13 mouse cellular contexts compared by ENCODE assay signal in genomic region chr14:120968723-120969122, GRCm38 (mm10).
"Had no signal": no experiment of that assay in that cellular context is flagged by ENCODE, and none has a peak within 500 bp of the region (broad histone marks: within the 10 kb centered on the region; RNA-seq: fewer than 3 reads in every experiment).

No protein-coding gene starts in this region.

- H3K4me3 ChIP-seq: limb, embryonic 15.5 days; liver, embryonic 13.5 days; lung, embryonic 15.5 days; midbrain, embryonic 13.5 days had no signal

- H3K9ac ChIP-seq: limb, embryonic 15.5 days; liver, embryonic 13.5 days; liver, postnatal 0 days; lung, embryonic 15.5 days; midbrain, embryonic 13.5 days had no signal

- H3K4me2 ChIP-seq: limb, embryonic 15.5 days; liver, embryonic 13.5 days; lung, embryonic 15.5 days; midbrain, embryonic 13.5 days had no signal

- H3K36me3 ChIP-seq: limb, embryonic 15.5 days; liver, embryonic 13.5 days; lung, embryonic 15.5 days; midbrain, embryonic 13.5 days had no signal

- H3K27ac ChIP-seq: kidney, postnatal 0 days; limb, embryonic 15.5 days; liver, embryonic 13.5 days; lung, embryonic 15.5 days; midbrain, embryonic 13.5 days; stomach, postnatal 0 days had no signal

- H3K9me3 ChIP-seq: limb, embryonic 15.5 days; liver, embryonic 13.5 days; lung, embryonic 15.5 days; midbrain, embryonic 13.5 days had no signal

- H3K4me1 ChIP-seq: limb, embryonic 15.5 days; liver, embryonic 13.5 days; lung, embryonic 15.5 days; midbrain, embryonic 13.5 days had no signal

- ATAC-seq: liver, postnatal 0 days; midbrain, embryonic 13.5 days had no signal

- DNase-seq: kidney, adult 9 months; kidney, postnatal 36 days; layer of hippocampus, adult 9-11 months; layer of hippocampus, postnatal 36 days; liver, embryonic 13.5 days; liver, postnatal 0 days; lung, postnatal 14 days; thymus, postnatal 4 days had no signal

- H3K27me3 ChIP-seq: limb, embryonic 15.5 days; liver, embryonic 13.5 days; lung, embryonic 15.5 days; midbrain, embryonic 13.5 days had no signal
